ENCODE assay signal across 23 mouse cellular contexts in the genomic region with DNA sequence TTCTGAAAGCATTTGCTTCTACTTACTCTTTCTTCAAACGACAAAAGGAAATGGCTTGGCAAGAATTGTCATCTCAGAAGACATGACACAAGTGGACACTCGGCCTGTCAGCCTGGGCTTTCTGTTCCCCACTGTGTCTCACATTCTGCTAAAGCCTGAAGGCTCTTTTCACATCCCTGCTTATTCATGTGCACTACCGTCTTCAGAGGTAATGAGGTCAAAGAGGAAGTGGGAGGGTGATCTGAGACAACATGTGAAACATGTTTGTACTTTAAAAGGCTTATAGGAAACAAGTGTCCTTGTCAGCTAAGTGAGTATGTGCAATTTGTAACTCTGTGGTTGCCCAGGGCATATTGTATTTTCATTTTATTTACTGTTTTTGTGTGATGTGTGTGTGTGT.
DNase-seq lines count a peak whose midpoint lies in the region; ATAC-seq and TF ChIP-seq lines count a peak whose summit lies in the region.
"Had no signal": no experiment of that assay in that cellular context is flagged by ENCODE, and none has a peak within 500 bp of the region (broad histone marks: within the 10 kb centered on the region; RNA-seq: fewer than 3 reads in every experiment).

No protein-coding gene starts in this region.

- 5% methylated on average over 3 of the region's 3 CpGs for WGBS in cerebellum, adult 2 months
- 38% methylated on average over 3 of the region's 3 CpGs for WGBS in liver, postnatal 0 days (ENCODE audit: insufficient replicate concordance)

- peaks cover 19% of the 10 kb centered on the region; the same call in 1 of the 2 replicates for H3K4me1 ChIP-seq in cerebellum, adult 2 months (ENCODE audit: control insufficient read depth, insufficient read depth, low read length)
- H3K4me1 ChIP-seq in liver, postnatal 0 days (ENCODE audit: insufficient read depth), result no peaks in the 10 kb centered on the region
- H3K4me1 ChIP-seq: hindbrain, embryonic 10.5 days had no signal

- H3K36me3 ChIP-seq in liver, postnatal 0 days (replicated peaks; ENCODE audit: insufficient read depth, low read length), result no peaks in the 10 kb centered on the region
- H3K36me3 ChIP-seq: embryonic facial prominence, embryonic 10.5 days; heart, embryonic 15.5 days; hindbrain, embryonic 10.5 days had no signal

- H3K4me2 ChIP-seq in liver, postnatal 0 days (ENCODE audit: low read depth, low read length), result no peak overlapping the region
- H3K4me2 ChIP-seq: forebrain, embryonic 13.5 days; heart, embryonic 11.5 days; heart, embryonic 15.5 days; hindbrain, embryonic 14.5 days had no signal

- no peak for TF ChIP-seq POLR2A in cerebellum, adult 2 months (IDR thresholded peaks at IDR 0.05; ENCODE audit: borderline replicate concordance, insufficient read depth, low read length)

- DNase-seq in cerebellum, adult 2 months, result peak in 1 of 2 experiments; percentile 36
- no peak for DNase-seq in cerebellum, adult 9-10 months
- no peak for DNase-seq in left cerebral cortex, adult 2 months (ENCODE audit: extremely low spot score in 1 of 2, low spot score in 2 of 2)
- no peak for DNase-seq in left cerebral cortex, postnatal 10 days (ENCODE audit: extremely low spot score in 1 of 2, low spot score in 2 of 2)
- DNase-seq in thymus, postnatal 36 days, result no peak
- no peak for DNase-seq in liver, postnatal 0 days
- DNase-seq: adrenal gland, postnatal 36 days; cerebellum, adult 8-10 months; cerebellum, postnatal 25 days; gastrocnemius, adult 2 months; gastrocnemius, postnatal 25 days; heart, adult 11 months; heart, postnatal 14 days had no signal

- peak; percentile 62 for ATAC-seq in common myeloid progenitor, adult 5-6 weeks (replicated peaks; ENCODE audit: low read depth, poor library complexity, severe bottlenecking)
- ATAC-seq in megakaryocyte, adult 5-6 weeks (ENCODE audit: poor library complexity, severe bottlenecking), result peak; percentile 31
- no peak for ATAC-seq in liver, postnatal 0 days
- ATAC-seq: activated CD4-positive, CD25-positive, alpha-beta regulatory T cell, adult 4 months; forebrain, embryonic 13.5 days; Patski had no signal

- no peaks in the 10 kb centered on the region for H3K9me3 ChIP-seq in liver, postnatal 0 days (ENCODE audit: low read length)
- H3K9me3 ChIP-seq: embryonic facial prominence, embryonic 10.5 days; forebrain, embryonic 13.5 days; heart, embryonic 15.5 days; hindbrain, embryonic 10.5 days had no signal

- intact Hi-C loops in left cerebral cortex, adult 2 months (cut with DNase I), result loop anchor here (2.0 to 5.0 kb wide), 3 partner anchors 71 to 441 kb away; no protein-coding TSS in a partner anchor
- intact Hi-C loops in left cerebral cortex, postnatal 10 days (cut with DNase I), result loop anchor here (2.0 to 5.0 kb wide), 2 partner anchors 107 to 156 kb away; no protein-coding TSS in a partner anchor

- H3K9ac ChIP-seq in liver, postnatal 0 days (replicated peaks), result no peak overlapping the region
- H3K9ac ChIP-seq: forebrain, embryonic 13.5 days; heart, embryonic 15.5 days; hindbrain, embryonic 14.5 days had no signal

- H3K4me3 ChIP-seq in cerebellum, adult 2 months (replicated peaks; ENCODE audit: insufficient read depth, low read depth, low read length), result peak overlapping the region; percentile 0
- peak overlapping the region; percentile 38 for H3K4me3 ChIP-seq in left cerebral cortex, adult 2 months
- H3K4me3 ChIP-seq in liver, postnatal 0 days (ENCODE audit: low read depth, low read length), result no peak overlapping the region
- H3K4me3 ChIP-seq: embryonic facial prominence, embryonic 10.5 days; forebrain, embryonic 13.5 days; gastrocnemius, adult 2 months; heart, embryonic 15.5 days; hindbrain, embryonic 10.5 days had no signal

- no peak for TF ChIP-seq EP300 in liver, postnatal 0 days (IDR thresholded peaks at IDR 0.05; ENCODE audit: low read depth)

- no peak for TF ChIP-seq CTCF in cerebellum, adult 2 months (IDR thresholded peaks at IDR 0.05; ENCODE audit: borderline replicate concordance, insufficient read depth, low read depth, low read length)
- TF ChIP-seq CTCF in left cerebral cortex, adult 2 months (IDR thresholded peaks at IDR 0.05), result no peak
- TF ChIP-seq CTCF in liver, postnatal 0 days (IDR thresholded peaks at IDR 0.05; ENCODE audit: low read depth), result no peak

- peak overlapping the region; percentile 68; the same call in 1 of the 2 replicates for H3K27ac ChIP-seq in cerebellum, adult 2 months (ENCODE audit: insufficient read depth, low read length)
- peak overlapping the region; percentile 75 for H3K27ac ChIP-seq in left cerebral cortex, adult 2 months
- H3K27ac ChIP-seq in liver, postnatal 0 days (ENCODE audit: low read depth), result no peak overlapping the region
- H3K27ac ChIP-seq: embryonic facial prominence, embryonic 10.5 days; forebrain, embryonic 13.5 days; gastrocnemius, adult 2 months; heart, embryonic 15.5 days; hindbrain, embryonic 10.5 days; hindbrain, embryonic 14.5 days had no signal

- no peaks in the 10 kb centered on the region for H3K27me3 ChIP-seq in cerebellum, adult 2 months (ENCODE audit: control insufficient read depth, insufficient read depth, low read length)
- no peaks in the 10 kb centered on the region for H3K27me3 ChIP-seq in liver, postnatal 0 days (ENCODE audit: insufficient read depth, low read length)
- H3K27me3 ChIP-seq: forebrain, embryonic 13.5 days; heart, embryonic 15.5 days had no signal
